Mouse (Mus musculus): ENCODE measurements around the gene Thada. TPM values are rescaled to one million over a fixed set of nuclear protein-coding genes. Genes with fewer than 3 reads are reported as not detected.
"Not testable (repeated sequence)": the region's sequence is repeated elsewhere in the genome, so short reads cannot be mapped to it uniquely, and the experiment has no call there.

Thada gene
- total and polyA plus RNA-seq, 3 experiments, result 17.3 to 26.7 (median 22.2) TPM

- Histone ChIP-seq H3K36me3 (replicated peaks in 1 of 2; ENCODE audit: control insufficient read depth in 1 of 2, insufficient read depth in 1 of 2, low read length in 1 of 2) (peaks cover 37 to 75% of the 10 kb centered on the region in 2 experiments), H3K79me2 (replicated peaks; ENCODE audit: control insufficient read depth, extremely low read depth, insufficient read depth, poor library complexity, severe bottlenecking) (no peaks in the 10 kb centered on the region), H3K4me1 (ENCODE audit: control insufficient read depth in 1 of 2, insufficient read depth in 2 of 2) (peaks cover 4 to 5% of the 10 kb centered on the region in 2 experiments; a peak in 3 of 4 replicates), H3K4me2 (ENCODE audit: insufficient read depth, low read depth, poor library complexity, severe bottlenecking) (no peak overlapping the region), H3K9ac (ENCODE audit: insufficient read depth, low read depth) (no peak overlapping the region), H3K27me3 (replicated peaks) (no peaks in the 10 kb centered on the region), H3K4me3 (replicated peaks in 1 of 3; ENCODE audit: low read depth in 2 of 3, low read length in 2 of 3, poor library complexity in 1 of 3) (no peak overlapping the region), H3K9me3 (replicated peaks; ENCODE audit: low read length) (no peaks in the 10 kb centered on the region), H3K27ac (ENCODE audit: insufficient read depth, low read depth) (no peak overlapping the region)
- no peak for DNase-seq (ENCODE audit: extremely low read depth)
- dilution Hi-C loops (cut with MboI; ENCODE audit: extremely low pct_ligation_motif_present, extremely low pct_unique_long_range_greater_than_20kb, low sequenced_read_pairs), result no loop called here
- no peak for TF ChIP-seq KAT2A (IDR thresholded peaks at IDR 0.05; ENCODE audit: insufficient replicate concordance, low read length)
- in situ Hi-C loops (cut with MboI; ENCODE audit: low pct_ligation_motif_present, low pct_unique_long_range_greater_than_20kb, low sequenced_read_pairs), result no loop called here
Observed at GRCm38 (mm10) chr17:84304141-84304540, 161.9 kb downstream of the Thada start.

- H3K9ac ChIP-seq (ENCODE audit: insufficient read depth, low read depth), result no peak overlapping the region
- H3K36me3 ChIP-seq (replicated peaks in 1 of 2; ENCODE audit: control insufficient read depth in 1 of 2, insufficient read depth in 1 of 2, low read length in 1 of 2), result peaks cover 5 to 57% of the 10 kb centered on the region in 2 experiments
- peaks cover 0 to 4% of the 10 kb centered on the region in 2 experiments; a peak in 1 of 4 replicates for H3K4me1 ChIP-seq (ENCODE audit: control insufficient read depth in 1 of 2, insufficient read depth in 2 of 2)
- DNase-seq (ENCODE audit: extremely low read depth), result no peak
- no peaks in the 10 kb centered on the region for H3K27me3 ChIP-seq (replicated peaks)
- dilution Hi-C loops (cut with MboI; ENCODE audit: extremely low pct_ligation_motif_present, extremely low pct_unique_long_range_greater_than_20kb, low sequenced_read_pairs) (no loop called here), in situ Hi-C loops (cut with MboI; ENCODE audit: low pct_ligation_motif_present, low pct_unique_long_range_greater_than_20kb, low sequenced_read_pairs) (no loop called here)
- H3K27ac ChIP-seq (ENCODE audit: insufficient read depth, low read depth), result no peak overlapping the region
- no peak for TF ChIP-seq ETS1 (conservative IDR thresholded peaks at IDR 0.05; ENCODE audit: low read depth, low read length)
- no peak for TF ChIP-seq NELFE (IDR thresholded peaks at IDR 0.05; ENCODE audit: low read depth, low read length)
- TF ChIP-seq POLR2A (IDR thresholded peaks at IDR 0.05; ENCODE audit: low read depth, low read length), result no peak
- no peaks in the 10 kb centered on the region for H3K79me2 ChIP-seq (replicated peaks; ENCODE audit: control insufficient read depth, extremely low read depth, insufficient read depth, poor library complexity, severe bottlenecking)
- H3K9me3 ChIP-seq (replicated peaks; ENCODE audit: low read length), result no peaks in the 10 kb centered on the region
- no peak overlapping the region for H3K4me3 ChIP-seq (replicated peaks in 1 of 3; ENCODE audit: low read depth in 2 of 3, low read length in 2 of 3, poor library complexity in 1 of 3)
- no peak overlapping the region for H3K4me2 ChIP-seq (ENCODE audit: insufficient read depth, low read depth, poor library complexity, severe bottlenecking)
Observed at GRCm38 (mm10) chr17:84297976-84298375, 168.0 kb downstream of the Thada start.

GRCm38 (mm10) chr17:84293221-84293620, 172.8 kb downstream of the Thada start:
- no peak overlapping the region for H3K4me2 ChIP-seq (ENCODE audit: insufficient read depth, low read depth, poor library complexity, severe bottlenecking)
- TF ChIP-seq JUN (IDR thresholded peaks at IDR 0.05; ENCODE audit: insufficient read depth, low read depth, low read length) (no peak), ZNF384 (IDR thresholded peaks at IDR 0.05; ENCODE audit: low read depth, low read length) (no peak), ZMIZ1 (IDR thresholded peaks at IDR 0.05; ENCODE audit: low read depth, low read length) (no peak), E2F4 (IDR thresholded peaks at IDR 0.05; ENCODE audit: insufficient replicate concordance, low read depth, low read length) (no peak), NELFE (IDR thresholded peaks at IDR 0.05; ENCODE audit: low read depth, low read length) (no peak), TBP (conservative IDR thresholded peaks at IDR 0.05; ENCODE audit: low read depth, low read length) (no peak), IRF4 (IDR thresholded peaks at IDR 0.05; ENCODE audit: low read depth, low read length) (no peak), TCF12 (IDR thresholded peaks at IDR 0.05; ENCODE audit: low read depth, low read length) (no peak), GABPA (IDR thresholded peaks at IDR 0.05; ENCODE audit: insufficient replicate concordance, low read depth, low read length) (no peak), MXI1 (IDR thresholded peaks at IDR 0.05; ENCODE audit: low read depth, low read length) (no peak), USF2 (conservative IDR thresholded peaks at IDR 0.05; ENCODE audit: low read depth, low read length) (no peak), MEF2A (IDR thresholded peaks at IDR 0.05; ENCODE audit: borderline replicate concordance, low read depth, low read length) (no peak), HCFC1 (IDR thresholded peaks at IDR 0.05; ENCODE audit: low read depth, low read length) (no peak), MYC (IDR thresholded peaks at IDR 0.05; ENCODE audit: low read depth, low read length) (no peak), RCOR1 (conservative IDR thresholded peaks at IDR 0.05; ENCODE audit: low read depth, low read length) (no peak), EP300 (IDR thresholded peaks at IDR 0.05; ENCODE audit: low read length) (no peak)
- H3K79me2 ChIP-seq (replicated peaks; ENCODE audit: control insufficient read depth, extremely low read depth, insufficient read depth, poor library complexity, severe bottlenecking), result no peaks in the 10 kb centered on the region
- H3K27ac ChIP-seq (ENCODE audit: insufficient read depth, low read depth), result no peak overlapping the region
- H3K9me3 ChIP-seq (replicated peaks; ENCODE audit: low read length), result no peaks in the 10 kb centered on the region
- H3K27me3 ChIP-seq (replicated peaks), result no peaks in the 10 kb centered on the region
- H3K4me3 ChIP-seq (replicated peaks in 1 of 3; ENCODE audit: low read depth in 2 of 3, low read length in 2 of 3, poor library complexity in 1 of 3), result no peak overlapping the region
- in situ Hi-C loops (cut with MboI; ENCODE audit: low pct_ligation_motif_present, low pct_unique_long_range_greater_than_20kb, low sequenced_read_pairs) (no loop called here), dilution Hi-C loops (cut with MboI; ENCODE audit: extremely low pct_ligation_motif_present, extremely low pct_unique_long_range_greater_than_20kb, low sequenced_read_pairs) (no loop called here)
- H3K4me1 ChIP-seq (ENCODE audit: control insufficient read depth in 1 of 2, insufficient read depth in 2 of 2), result peaks cover 0 to 7% of the 10 kb centered on the region in 2 experiments; a peak in 1 of 4 replicates
- H3K36me3 ChIP-seq (replicated peaks in 1 of 2; ENCODE audit: control insufficient read depth in 1 of 2, insufficient read depth in 1 of 2, low read length in 1 of 2), result peaks cover 4 to 52% of the 10 kb centered on the region in 2 experiments
- no peak for DNase-seq (ENCODE audit: extremely low read depth)
- no peak overlapping the region for H3K9ac ChIP-seq (ENCODE audit: insufficient read depth, low read depth)

GRCm38 (mm10) chr17:84291228-84291627, 174.8 kb downstream of the Thada start:
- H3K4me1 ChIP-seq (ENCODE audit: control insufficient read depth in 1 of 2, insufficient read depth in 2 of 2); H3K27ac ChIP-seq (ENCODE audit: insufficient read depth, low read depth); H3K9me3 ChIP-seq (replicated peaks; ENCODE audit: low read length); dilution Hi-C loops (cut with MboI; ENCODE audit: extremely low pct_ligation_motif_present, extremely low pct_unique_long_range_greater_than_20kb, low sequenced_read_pairs); DNase-seq (ENCODE audit: extremely low read depth); H3K79me2 ChIP-seq (replicated peaks; ENCODE audit: control insufficient read depth, extremely low read depth, insufficient read depth, poor library complexity, severe bottlenecking); H3K9ac ChIP-seq (ENCODE audit: insufficient read depth, low read depth); H3K4me2 ChIP-seq (ENCODE audit: insufficient read depth, low read depth, poor library complexity, severe bottlenecking); H3K4me3 ChIP-seq (replicated peaks in 1 of 3; ENCODE audit: low read depth in 2 of 3, low read length in 2 of 3, poor library complexity in 1 of 3); in situ Hi-C loops (cut with MboI; ENCODE audit: low pct_ligation_motif_present, low pct_unique_long_range_greater_than_20kb, low sequenced_read_pairs); H3K27me3 ChIP-seq (replicated peaks): not testable (repeated sequence)
- peaks cover 6 to 39% of the 10 kb centered on the region in 2 experiments for H3K36me3 ChIP-seq (replicated peaks in 1 of 2; ENCODE audit: control insufficient read depth in 1 of 2, insufficient read depth in 1 of 2, low read length in 1 of 2)

Data from CH12.LX (cell line).